Mouse (Mus musculus) adipocyte (in vitro differentiated cells): ENCODE measurements around the gene Smo.
"Not testable (repeated sequence)": the region's sequence is repeated elsewhere in the genome, so short reads cannot be mapped to it uniquely, and the experiment has no call there.

Source experiments
- DNase-seq: peaks from one replicate; pipeline ENCODE4 v3.0.0-alpha.2; 2016; ENCODE audit warnings: low spot score

Gene Smo

DNA sequence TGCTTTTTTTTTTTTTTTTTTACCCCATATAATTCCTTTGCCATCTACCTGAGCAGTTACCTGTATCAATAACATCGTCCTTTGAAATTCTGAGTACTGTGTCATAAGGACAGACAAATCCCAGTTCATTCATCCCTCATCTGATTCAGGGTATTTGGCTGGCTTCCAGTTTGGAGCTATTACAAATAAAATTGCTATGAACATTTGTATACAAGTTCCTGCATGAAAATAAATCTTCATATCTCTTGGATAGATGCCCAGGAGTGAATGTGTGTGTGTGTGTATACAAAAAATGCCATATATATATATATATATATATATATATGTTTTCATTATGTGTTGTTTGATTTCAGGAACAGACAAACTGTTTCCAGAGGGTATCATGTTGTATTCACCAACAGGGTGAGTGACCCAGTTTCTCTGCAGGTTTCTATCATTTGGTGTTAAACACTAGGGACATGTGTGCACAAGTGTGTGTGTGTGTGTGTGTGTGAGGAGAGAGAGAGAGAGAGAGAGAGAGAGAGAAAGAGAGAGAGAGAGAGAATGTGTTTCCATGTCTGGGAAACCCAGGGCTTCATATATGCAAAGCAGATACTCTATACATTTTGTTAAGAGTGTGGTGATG is 8.6 kb upstream of the Smo start:
- no peak for DNase-seq

DNA sequence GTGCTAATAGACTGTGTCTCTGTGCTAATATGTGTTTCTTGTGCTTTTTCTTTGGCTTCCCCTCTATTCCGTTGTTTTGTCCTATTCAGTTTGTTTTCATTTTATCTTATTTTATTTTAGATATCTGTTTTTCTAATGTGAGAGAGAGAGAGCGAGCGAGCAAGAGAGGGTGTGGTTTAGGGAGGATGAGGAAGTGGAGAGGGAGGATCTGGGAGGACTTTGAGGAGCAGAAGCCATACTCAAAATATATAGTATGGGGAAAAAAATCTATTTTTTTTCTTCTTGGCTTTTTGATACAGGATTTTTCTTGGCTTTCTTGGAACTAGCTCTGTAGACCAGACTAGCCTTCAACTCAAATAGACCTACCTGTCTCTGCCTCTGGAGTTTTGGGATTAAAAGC is 7.3 kb upstream of the Smo start:
- DNase-seq = no peak

DNA sequence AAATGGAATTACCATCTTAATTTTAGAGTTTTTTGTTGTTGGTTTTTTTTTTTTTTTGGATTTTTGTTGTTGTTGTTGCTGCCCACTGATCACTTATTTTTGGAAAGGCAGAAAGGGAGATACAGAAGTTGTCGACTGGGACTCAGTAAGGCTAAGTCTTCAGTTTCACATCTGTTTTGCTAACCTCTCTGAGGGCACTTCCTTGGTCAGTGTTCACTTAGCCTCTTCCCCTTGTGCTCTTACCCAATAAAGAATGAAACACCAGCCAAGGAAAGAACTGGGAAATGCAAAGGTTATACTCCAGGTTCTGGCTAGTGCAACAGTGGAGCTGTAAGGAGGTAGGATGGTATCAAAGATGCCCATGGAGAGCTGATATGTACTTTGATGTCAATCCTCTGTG is 5.8 kb upstream of the Smo start:
- no peak for DNase-seq

DNA sequence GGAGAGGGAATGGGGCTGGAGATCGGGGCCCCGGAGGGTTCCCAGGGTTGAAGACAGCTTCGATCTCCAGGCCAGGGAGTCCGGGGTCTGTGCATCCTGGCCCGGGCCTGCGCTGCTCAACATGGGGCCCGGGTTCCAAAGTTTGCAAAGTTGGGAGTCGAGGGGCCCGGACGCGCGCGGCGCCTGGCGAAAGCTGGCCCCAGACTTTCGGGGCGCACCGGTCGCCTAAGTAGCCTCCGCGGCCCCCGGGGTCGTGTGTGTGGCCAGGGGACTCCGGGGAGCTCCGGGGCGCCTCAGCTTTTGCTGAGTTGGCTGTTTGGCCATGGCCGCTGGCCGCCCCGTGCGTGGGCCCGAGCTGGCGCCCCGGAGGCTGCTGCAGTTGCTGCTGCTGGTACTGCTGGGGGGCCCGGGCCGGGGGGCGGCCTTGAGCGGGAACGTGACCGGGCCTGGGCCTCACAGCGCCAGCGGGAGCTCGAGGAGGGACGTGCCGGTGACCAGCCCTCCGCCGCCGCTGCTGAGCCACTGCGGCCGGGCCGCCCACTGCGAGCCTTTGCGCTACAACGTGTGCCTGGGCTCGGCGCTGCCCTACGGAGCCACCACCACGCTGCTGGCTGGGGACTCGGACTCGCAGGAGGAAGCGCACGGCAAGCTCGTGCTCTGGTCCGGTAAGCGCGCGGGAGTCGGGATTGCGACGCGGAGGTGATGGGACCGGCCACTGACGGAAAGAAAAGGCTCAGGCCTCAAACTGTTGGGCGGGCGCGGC is 567 bp downstream of the Smo start:
- DNase-seq = peak; percentile 72

DNA sequence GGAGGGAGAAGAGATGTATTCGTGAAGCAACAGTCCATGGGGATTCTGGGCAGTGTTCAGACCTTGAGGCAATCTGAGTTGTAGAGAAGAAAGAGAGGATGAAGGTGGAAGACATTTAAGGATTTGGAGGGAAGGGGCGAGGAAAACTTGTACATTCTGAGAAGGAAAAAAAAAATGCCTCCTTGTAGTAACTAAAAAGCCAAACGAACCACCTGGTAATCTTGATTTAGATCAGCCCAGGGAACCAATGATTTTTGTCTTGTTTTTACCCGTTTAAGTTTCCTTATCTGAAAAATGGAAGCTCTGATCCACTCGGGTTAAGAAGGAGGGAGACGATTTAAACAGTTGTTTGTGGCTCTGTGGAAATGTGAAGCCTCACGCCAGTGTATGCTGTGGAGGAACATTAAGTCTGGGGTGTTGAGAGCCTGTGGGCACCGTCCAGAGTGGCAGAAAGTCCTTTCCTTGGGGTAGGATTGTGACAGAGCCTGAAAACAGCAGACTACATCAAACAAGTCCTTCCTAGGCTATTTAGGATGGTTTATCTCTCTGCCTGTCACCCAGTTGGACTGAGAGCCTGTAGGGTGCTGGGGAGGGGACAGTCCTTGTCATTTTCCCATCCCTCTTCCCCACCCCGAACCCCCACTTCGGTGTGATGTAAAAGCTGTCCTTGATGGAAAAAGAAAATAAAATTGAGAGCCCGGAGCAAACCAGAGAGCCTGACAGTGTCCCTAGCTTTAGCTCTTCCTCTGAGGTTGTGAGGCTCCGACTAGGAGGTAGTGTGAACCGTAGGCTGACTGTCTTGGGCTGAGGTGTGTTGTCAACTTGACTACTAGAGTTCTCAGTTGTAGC is 1.5 kb downstream of the Smo start:
- peak; percentile 35 for DNase-seq

DNA sequence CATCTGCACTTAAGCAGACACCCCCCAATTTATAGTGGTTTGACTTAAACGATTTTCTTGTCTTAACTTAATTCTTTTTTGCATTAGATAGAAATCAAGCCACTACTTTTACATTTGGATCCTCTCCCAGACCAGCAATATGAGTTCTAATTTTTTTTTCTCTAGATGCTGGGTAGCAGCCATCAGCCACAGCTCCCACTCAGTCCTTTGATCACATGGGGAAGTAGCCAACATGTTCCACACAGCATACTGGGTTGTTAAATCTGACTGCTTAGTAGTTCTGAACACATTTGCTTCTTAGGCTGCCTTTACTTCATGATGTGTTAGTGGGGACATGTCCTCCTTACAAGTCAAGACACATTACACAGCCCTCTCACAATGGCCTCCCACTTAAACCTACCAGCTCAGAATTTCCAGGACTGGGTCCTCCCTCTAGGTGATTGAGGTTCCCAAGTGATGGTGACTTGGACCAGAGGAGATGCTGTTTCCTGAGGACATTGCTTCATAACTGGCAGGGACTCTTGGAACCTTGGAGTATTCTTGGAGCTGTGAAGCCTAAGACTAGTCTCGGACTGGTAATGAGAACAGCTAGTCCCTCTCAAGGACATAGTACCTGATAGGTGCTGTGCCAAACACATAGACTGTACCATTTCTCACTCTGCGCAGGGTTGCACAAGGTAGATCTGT is 16.3 kb downstream of the Smo start:
- peak; percentile 61 for DNase-seq

DNA sequence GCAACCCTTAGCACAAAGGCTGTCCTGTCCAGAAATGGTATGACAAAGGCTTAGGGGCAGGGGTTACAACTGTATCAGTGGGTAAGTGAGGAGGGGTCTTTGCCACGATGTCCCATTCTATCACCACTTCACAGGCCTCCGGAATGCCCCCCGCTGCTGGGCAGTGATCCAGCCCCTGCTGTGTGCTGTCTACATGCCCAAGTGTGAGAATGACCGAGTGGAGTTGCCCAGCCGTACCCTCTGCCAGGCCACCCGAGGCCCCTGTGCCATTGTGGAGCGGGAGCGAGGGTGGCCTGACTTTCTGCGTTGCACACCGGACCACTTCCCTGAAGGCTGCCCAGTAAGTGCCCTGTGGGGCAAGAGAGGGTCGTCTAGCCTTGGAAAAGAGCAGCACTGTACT is 18.0 kb downstream of the Smo start:
- DNase-seq = no peak

DNA sequence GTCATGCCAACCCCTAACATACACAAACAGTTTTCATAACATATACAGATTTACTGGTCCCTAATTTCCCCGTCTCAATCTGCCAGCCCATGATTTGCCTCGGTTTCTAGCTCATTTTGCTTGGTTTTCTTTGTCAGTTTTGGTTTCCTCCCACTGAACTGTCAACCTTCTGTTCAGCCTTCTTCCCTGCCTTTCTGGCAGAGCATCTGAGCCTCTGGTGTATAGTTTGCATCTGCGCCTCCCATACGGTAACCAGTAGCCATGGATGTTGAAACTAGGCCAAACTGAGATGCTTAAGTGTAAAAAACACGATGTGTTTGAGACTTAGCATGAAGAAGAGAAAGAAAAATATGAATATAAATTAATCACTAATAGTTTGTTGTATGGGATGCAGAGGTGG is 20.7 kb downstream of the Smo start:
- no peak for DNase-seq

DNA sequence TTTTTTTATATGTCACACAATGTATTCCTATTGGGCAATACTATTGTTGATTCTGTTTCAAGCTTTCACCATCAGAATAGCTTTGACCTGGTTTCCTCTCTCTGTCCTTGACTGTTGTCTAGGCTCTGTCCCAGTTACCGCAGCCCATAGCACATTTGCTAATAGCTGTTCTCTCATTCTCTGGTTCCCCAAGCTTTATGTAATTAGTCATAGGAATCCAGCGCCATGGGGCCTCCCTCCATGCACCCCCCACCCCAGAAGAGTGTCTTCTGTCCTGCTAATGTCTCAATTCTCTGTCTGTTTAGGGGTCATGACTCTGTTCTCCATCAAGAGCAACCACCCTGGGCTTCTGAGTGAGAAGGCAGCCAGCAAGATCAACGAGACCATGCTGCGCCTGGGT is 21.2 kb downstream of the Smo start:
- peak; percentile 57 for DNase-seq

DNA sequence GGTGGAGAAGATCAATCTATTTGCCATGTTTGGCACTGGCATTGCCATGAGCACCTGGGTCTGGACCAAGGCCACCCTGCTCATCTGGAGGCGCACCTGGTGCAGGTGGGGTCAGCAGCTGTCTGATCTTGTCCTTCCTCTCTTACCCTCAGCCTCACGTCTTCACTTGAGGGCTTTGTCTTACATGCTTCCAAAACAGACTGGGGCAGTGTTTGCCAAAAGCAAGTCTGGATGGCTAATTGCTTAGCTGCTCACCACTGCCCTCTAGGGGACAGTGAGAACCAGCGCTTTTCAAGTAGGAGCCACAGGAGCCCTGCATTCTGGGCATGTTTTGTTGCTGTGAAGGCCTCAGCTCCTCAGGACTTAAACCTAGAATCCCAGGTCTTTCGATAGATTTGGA is 23.1 kb downstream of the Smo start:
- DNase-seq = peak; percentile 97

DNA sequence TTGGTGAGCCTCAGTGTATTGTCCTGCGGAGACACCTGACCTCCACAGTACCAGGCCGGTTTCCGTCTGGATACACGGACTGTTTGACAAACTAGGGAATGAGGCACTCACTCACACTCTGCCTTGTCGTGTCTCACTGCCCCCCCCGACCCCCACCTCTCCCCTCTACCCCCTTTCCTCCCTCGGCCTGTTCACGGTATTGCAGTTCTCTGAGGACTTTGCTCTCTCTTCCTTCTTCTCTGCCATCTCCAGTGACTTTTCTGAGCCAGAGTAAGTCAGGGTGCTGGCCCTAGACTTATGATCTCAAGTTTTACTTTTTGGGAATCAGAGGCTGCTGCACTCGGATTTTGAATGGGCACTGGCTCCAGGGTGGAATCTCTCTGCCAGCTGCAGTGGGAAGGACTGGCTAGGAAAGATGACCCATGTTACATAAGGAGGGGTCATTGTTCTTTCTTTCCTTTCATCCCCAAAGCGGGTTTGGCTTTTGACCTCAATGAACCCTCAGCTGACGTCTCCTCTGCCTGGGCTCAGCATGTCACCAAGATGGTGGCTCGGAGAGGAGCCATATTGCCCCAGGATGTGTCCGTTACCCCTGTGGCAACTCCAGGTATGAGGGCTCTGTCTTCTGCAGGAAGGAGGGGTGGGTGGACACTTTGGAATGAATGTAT is 23.8 kb downstream of the Smo start:
- DNase-seq = no peak

DNA sequence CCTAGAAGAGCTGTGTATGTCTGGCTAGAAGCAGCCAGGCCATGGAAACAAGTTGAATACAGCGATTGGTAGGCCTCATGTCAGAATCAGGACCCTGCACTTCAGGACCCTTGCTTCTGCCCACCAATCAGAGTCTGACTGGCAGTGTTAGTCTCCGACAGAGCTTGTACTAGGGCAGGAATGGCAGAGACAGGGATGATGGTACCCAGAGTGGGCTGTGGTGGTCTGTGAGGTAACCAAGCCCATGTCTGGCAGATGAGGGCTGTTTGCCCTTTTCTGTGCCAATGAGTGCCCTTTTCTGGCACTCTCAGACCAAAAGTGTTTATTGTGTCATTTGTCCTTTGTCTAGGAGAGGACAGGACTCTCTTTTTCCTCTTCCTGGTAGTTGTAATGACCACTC is 25.1 kb downstream of the Smo start:
- not testable (repeated sequence) for DNase-seq

DNA sequence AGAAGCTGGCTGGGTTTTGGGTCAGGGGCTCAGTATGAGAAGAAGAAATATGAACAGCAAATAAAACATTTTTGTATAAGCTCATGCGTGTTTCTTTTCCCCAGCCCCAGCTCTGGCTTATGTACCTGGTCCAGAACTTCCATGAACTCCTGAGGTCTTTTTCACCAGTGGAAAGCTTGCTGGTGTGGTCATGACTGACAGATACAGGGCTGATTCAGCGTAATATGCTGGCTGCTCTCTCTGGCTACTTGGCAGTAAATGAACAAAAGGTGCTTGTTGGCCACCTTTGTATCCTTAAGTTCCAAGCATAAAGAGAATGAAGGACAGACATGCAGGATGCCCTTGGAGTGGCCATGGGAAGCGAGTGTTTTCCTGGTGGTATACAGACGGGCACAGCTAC is 26.0 kb downstream of the Smo start:
- DNase-seq = no peak

DNA sequence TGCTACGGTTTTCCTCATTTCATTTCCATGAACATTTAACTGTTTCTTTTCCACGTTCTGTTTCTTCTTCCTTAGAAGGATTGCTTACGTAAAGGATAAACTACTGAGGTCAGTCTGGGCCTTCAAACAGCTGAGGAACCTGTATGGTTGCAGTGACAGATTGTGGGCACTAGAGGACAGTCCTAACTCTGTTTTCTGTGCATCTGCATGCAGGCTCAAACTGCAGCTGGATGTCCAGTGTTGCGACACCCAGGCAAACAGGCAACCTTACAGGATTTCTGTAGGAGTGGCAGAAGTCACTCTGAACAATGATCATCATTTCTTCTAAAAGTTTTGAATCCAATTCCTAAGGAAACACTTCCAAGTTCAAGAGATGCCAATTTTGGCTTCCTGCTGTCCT is 27.2 kb downstream of the Smo start:
- DNase-seq = peak; percentile 92

DNA sequence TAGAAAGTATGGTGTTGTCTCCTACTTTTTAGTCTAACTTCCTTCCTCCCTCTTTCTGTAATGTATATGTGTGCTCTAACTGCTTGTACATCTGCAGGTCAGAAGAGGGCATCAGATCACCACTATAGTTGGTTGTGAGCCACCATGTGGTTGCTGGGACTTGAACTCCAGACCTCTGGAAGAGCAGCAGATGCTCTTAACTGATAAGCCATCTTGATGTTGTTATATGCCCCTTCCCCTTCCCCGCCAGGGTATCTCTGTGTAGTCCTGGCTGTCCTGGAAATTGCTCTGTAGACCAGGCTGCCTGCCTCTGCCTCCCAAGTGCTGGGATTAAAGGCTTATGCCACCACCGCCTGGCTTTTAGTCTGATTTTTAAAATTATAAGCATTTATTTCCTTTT is 31.6 kb downstream of the Smo start:
- no peak for DNase-seq

DNA sequence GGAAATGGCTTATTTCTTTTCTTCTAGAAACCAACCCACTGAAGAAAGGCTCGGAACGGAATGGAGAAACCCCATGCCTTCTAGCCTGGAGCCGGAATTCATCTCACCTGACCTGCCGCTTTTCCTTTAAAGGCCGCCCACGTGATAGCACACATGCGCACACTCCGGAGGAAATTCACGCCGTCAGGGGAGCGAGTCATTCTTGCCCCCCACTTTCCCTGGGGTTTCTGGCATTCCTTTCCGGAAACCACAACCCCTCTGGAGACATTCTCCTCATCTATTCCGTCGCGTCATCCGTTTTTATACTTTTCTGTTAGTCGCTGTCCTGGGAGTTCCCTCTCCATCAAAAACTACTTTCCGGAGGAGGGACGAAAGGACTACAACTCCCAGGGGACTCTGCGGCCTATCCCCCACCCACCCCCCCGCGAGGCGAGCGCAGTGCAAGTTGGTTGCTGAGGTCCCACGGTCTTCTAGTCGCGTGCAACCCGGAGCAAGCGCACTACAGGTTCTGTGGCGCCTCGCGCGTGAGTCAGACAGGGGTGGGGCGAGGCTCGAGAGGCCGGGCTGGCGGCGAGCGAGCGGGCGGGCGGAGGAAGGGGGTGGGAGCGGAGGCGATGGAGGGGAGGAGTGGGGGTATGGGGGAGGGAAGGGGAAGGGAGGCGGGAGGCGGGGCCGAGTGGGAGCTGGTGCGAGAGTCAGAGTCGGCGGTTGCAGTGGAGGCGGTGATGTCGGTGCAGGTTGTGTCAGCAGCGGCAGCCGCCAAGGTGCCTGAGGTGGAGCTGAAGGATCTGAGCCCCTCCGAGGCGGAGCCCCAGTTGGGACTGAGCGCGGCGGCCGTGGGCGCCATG is 32.7 kb downstream of the Smo start, which contains the start of gene Ahcyl2:
Ahcyl2 (plus strand) TSS at position 199 of the 848 bp plus-strand sequence.
- DNase-seq = peak; percentile 99

DNA sequence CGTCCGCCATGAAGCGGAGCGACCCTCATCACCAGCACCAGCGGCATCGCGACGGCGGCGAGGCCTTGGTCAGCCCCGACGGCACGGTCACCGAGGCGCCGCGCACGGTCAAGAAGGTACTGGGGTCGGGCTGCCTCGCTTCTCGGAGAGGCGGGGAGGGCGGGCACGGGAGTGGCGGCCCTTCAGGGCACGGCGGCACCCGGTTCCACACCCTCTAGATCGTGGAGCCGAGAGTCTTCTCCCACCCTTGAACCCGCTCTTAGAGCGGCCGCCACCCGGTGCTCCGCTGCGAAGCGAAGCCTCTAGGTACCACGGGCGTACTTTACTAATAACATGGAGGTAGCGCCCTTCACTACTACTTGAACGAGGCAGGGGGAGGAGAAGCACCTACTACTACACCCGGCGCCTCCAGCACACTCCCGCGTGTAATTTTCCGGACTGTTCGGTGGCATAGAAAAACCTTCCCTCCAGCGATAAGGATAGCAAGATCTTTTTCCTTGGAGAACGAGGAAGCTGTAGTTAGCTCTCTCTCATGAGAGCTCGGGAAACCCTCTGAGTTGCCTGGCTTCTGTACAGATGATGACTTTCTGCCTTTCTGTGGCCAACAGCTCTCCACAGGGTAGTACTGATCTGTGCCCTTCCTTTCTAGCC is 33.6 kb downstream of the Smo start:
- DNase-seq = peak; percentile 78

DNA sequence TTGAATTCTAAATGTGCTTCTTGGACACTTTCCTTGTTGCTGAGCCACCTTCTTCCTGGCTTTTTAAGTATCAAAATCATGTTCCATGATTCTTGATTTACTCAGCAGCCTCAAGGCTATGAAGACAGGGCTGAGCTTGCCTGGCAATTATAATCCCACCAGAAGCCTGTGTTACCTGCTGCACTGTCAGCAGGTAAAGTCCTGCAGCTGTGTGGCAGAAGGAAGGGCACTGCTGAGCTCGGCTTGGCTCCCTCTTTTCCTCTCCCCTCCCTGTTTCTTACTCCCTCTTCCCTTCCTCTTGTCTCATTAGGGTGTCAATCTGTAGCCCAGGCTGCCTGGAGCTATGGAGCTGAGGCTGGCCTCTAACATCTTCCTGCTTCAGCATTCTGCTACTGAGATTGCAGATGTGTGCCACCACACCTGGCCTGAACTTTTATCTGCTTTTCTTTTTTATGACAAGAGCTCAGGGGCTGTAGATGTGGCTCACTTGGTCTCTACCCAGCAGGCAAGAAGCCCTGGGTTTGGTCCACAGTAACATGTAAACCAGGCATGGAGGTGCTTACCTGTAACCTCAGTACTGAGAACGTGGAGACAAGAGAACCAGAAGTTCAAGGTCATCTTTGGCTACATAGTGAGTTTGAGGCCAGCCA is 35.5 kb downstream of the Smo start:
- no peak for DNase-seq

DNA sequence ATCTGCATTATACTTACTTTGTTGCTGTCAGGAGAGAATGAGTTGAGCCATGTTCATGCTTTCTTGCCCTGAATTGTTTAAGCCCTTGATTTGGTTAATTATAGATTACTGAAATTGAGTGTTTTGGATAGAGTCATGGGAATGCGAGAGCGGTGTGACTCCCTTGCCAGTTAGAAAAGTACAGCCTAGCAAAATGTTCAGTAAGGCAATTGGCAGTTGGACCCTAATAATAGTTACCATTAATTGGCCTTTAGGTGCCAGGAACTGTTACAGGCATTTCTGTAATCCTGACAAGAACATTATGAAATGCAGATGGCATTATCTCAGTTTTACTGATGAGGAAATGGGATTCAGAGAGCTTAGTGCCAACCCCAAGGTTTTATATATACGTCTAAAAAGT is 36.9 kb downstream of the Smo start:
- no peak for DNase-seq

DNA sequence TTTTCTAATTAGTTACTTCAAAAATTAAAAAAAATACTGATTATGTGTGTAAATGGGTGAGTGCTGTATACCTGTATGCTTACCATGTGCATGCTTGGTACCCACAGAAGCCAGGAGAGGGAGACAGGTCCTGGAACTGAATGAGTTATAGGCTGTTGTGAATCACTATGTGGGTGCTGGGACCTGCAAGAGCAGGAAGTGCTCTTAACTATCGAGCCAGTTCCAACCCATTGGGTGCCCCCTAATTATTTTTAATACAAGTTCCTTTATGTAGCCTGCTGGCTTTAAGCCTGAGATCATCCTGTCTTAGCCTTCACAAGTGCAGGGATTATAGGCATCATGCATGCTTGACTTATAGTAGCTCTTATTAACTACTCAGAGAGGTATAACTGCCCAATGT is 38.9 kb downstream of the Smo start:
- no peak for DNase-seq
